Mouse (Mus musculus) erythroblast, embryonic 14.5 days (primary cell): Measurements from ENCODE around the gene Snph. TPM values are rescaled to one million over a fixed set of nuclear protein-coding genes. Genes with fewer than 3 reads are reported as not detected.
"Not testable (repeated sequence)": the region's sequence is repeated elsewhere in the genome, so short reads cannot be mapped to it uniquely, and the experiment has no call there.

Experiments
- H3K27me3 ChIP-seq: 2 replicates; pipeline ENCODE4 v1.6.1; 2012; ENCODE audit warnings: inconsistent platforms; ENCODE audit not compliant: control insufficient read depth
- H3K36me3 ChIP-seq: 2 replicates; pipeline ENCODE4 v1.6.1; 2012; ENCODE audit warnings: mild to moderate bottlenecking, inconsistent platforms; ENCODE audit not compliant: control insufficient read depth
- H3K4me1 ChIP-seq: 2 replicates; pipeline ENCODE4 v1.6.1; 2012; ENCODE audit warnings: inconsistent platforms; ENCODE audit not compliant: control insufficient read depth
- H3K4me3 ChIP-seq: replicated peaks from 2 replicates; pipeline ENCODE3; 2012; ENCODE audit warnings: moderate library complexity, mild to moderate bottlenecking, inconsistent platforms
- H3K9me3 ChIP-seq: 2 replicates; pipeline ENCODE4 v1.6.1; 2012; ENCODE audit warnings: low read length, inconsistent platforms, mixed read lengths; ENCODE audit not compliant: control insufficient read depth
- GATA1 ChIP-seq: IDR thresholded peaks from 2 replicates; pipeline ENCODE4 v1.6.1; 2012; ENCODE audit warnings: low read length, inconsistent platforms, mixed read lengths
- TAL1 ChIP-seq: IDR thresholded peaks from 3 replicates; pipeline ENCODE4 v1.6.1; 2012; ENCODE audit warnings: low read length, inconsistent platforms, mixed read lengths
- polyA plus RNA-seq: library from polyadenylated mRNA; stranded (reverse); fragments of >175 nt; gene quantifications from 2 replicates; pipeline ENCODE4 v1.2.3, GENCODE M21; 2012

The Snph gene
- polyA plus RNA-seq, 1 experiment, result not detected

DNA sequence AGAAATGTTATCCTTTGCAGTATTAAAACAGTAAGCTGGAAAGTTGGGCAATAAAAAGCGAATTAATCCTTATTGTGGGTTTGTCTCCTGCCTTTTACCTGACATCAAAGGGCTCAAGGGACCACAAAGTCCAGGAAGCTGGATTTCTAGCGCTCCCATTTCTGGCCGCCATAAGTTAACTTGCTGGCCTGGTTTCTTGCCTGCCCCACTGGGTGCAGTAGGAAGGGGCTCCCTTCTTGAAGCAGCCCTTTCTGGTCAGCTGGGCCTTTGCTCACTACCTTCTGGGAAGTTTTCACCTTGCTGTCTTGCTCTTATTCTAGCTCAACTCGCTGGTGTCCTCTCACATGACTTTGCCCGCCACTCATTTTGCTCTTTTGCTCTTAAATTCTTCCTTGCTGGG, 589 bp upstream of the Snph start:
- Histone ChIP-seq H3K4me1 (no peaks in the 10 kb centered on the region), H3K4me3 (no peak overlapping the region), H3K36me3 (no peaks in the 10 kb centered on the region), H3K27me3 (peaks cover 50% of the 10 kb centered on the region), H3K9me3 (no peaks in the 10 kb centered on the region)
- no peak for TF ChIP-seq GATA1
- no peak for TF ChIP-seq TAL1

- Histone ChIP-seq H3K27me3 (peaks cover 50% of the 10 kb centered on the region), H3K4me3 (no peak overlapping the region), H3K4me1 (no peaks in the 10 kb centered on the region), H3K36me3 (no peaks in the 10 kb centered on the region), H3K9me3 (no peaks in the 10 kb centered on the region)
- no peak for TF ChIP-seq TAL1
Observed at GRCm38 (mm10) chr2:151631406-151632158, 811 bp downstream of the Snph start.

- no peaks in the 10 kb centered on the region for H3K36me3 ChIP-seq
- peaks cover 50% of the 10 kb centered on the region for H3K27me3 ChIP-seq
- no peak overlapping the region for H3K4me3 ChIP-seq
- H3K9me3 ChIP-seq, result no peaks in the 10 kb centered on the region
- no peak for TF ChIP-seq TAL1
- no peak for TF ChIP-seq GATA1
- no peaks in the 10 kb centered on the region for H3K4me1 ChIP-seq
Observed at GRCm38 (mm10) chr2:151629310-151629709, 3.1 kb downstream of the Snph start.

- Histone ChIP-seq H3K4me1 (no peaks in the 10 kb centered on the region), H3K4me3 (no peak overlapping the region), H3K9me3 (no peaks in the 10 kb centered on the region), H3K27me3 (peaks cover 37% of the 10 kb centered on the region), H3K36me3 (no peaks in the 10 kb centered on the region)
- no peak for TF ChIP-seq GATA1
- no peak for TF ChIP-seq TAL1
Observed at GRCm38 (mm10) chr2:151628011-151628410, 4.4 kb downstream of the Snph start.

DNA sequence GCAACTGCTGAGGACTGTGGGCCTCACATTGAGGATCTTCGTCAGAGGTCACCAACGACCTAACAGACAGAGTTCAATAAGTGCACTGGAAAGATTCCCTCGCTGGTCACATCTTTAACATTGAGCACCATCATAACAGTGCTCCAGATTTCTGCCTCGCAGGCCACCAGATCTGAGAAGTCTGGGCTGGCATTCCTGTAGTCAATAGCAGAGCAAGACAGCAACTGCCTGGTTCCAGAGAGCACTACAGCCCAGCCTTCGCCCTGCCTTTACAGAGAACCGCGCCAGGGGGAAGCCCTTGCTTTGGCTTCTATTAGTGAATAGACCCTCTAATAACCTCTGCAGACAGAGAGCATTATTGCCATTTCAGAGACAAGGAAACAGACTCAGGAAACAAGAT, 6.1 kb downstream of the Snph start:
- Histone ChIP-seq H3K27me3 (peaks cover 19% of the 10 kb centered on the region), H3K9me3 (no peaks in the 10 kb centered on the region), H3K4me3 (no peak overlapping the region), H3K4me1 (no peaks in the 10 kb centered on the region), H3K36me3 (no peaks in the 10 kb centered on the region)
- TF ChIP-seq TAL1, result no peak
- no peak for TF ChIP-seq GATA1

GRCm38 (mm10) chr2:151623776-151624175, 8.6 kb downstream of the Snph start:
- H3K9me3 ChIP-seq, result no peaks in the 10 kb centered on the region
- no peaks in the 10 kb centered on the region for H3K27me3 ChIP-seq
- H3K36me3 ChIP-seq, result no peaks in the 10 kb centered on the region
- H3K4me1 ChIP-seq, result no peaks in the 10 kb centered on the region
- H3K4me3 ChIP-seq, result no peak overlapping the region
- no peak for TF ChIP-seq TAL1

GRCm38 (mm10) chr2:151616551-151617329, 15.7 kb downstream of the Snph start:
- Histone ChIP-seq H3K36me3 (no peaks in the 10 kb centered on the region), H3K9me3 (no peaks in the 10 kb centered on the region), H3K4me1 (no peaks in the 10 kb centered on the region), H3K4me3 (no peak overlapping the region), H3K27me3 (no peaks in the 10 kb centered on the region)
- TF ChIP-seq GATA1, result no peak
- no peak for TF ChIP-seq TAL1

DNA sequence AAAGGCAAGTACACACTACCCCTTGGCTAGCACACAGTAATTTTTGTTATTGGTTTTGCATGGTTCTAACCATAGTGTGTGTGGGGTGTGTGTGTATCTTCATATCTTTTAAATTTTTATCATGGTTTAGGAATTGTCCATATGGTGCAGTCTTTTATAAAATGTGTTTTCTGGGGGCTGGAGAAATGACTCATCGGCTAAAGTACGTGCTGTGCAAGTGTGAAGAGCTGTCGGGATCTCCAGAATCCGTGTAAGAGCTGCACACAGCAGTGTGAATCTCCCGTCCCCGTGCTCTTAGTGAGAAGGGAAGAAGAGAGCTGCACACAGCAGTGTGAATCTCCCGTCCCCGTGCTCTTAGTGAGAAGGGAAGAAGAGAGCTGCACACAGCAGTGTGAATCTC, 16.6 kb downstream of the Snph start:
- not testable (repeated sequence) for H3K9me3 ChIP-seq, H3K36me3 ChIP-seq, H3K4me3 ChIP-seq, H3K4me1 ChIP-seq, H3K27me3 ChIP-seq

GRCm38 (mm10) chr2:151609974-151610373, 22.4 kb downstream of the Snph start:
- Histone ChIP-seq H3K4me1 (no peaks in the 10 kb centered on the region), H3K36me3 (no peaks in the 10 kb centered on the region), H3K27me3 (no peaks in the 10 kb centered on the region), H3K4me3 (no peak overlapping the region), H3K9me3 (no peaks in the 10 kb centered on the region)
- TF ChIP-seq TAL1 (no peak), GATA1 (no peak)
